In the genomic region with DNA sequence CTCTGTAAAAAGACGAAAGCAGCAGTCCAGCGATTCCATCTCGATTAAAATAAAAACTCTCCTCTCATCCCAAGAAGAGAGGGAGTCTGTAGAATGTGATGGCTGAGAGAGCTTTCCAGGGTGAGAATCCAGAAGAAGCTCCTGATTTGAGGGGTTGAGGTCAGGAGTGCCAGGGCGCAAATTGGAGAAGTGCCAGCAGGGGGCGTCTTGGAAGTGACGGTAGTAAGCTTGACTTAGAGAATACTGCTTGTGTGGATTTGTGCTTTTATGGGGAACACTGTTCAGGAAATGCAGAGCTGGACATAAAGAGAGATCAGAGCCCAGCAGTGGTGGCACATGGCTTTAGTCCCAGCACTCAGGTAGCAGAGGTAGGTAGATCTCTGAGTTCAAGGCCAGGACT, we compare ENCODE assay signal across 8 mouse cellular contexts. TPM values are rescaled to one million over a fixed set of nuclear protein-coding genes. Genes with fewer than 3 reads are reported as not detected.
DNase-seq lines count a peak whose midpoint lies in the region; ATAC-seq and TF ChIP-seq lines count a peak whose summit lies in the region.

No protein-coding gene starts in this region.

- no peak overlapping the region for H3K4me2 ChIP-seq in hindbrain, embryonic 13.5 days

- TF ChIP-seq POLR2A in lung, adult 2 months (IDR thresholded peaks at IDR 0.05; ENCODE audit: borderline replicate concordance, extremely low read depth, low read depth, low read length), result no peak

- 5% methylated on average over 6 of the region's 6 CpGs for WGBS in hindbrain, embryonic 10.5 days
- 6% methylated on average over 6 of the region's 6 CpGs for WGBS in hindbrain, embryonic 13.5 days
- 8% methylated on average over 6 of the region's 6 CpGs for WGBS in embryonic facial prominence, embryonic 10.5 days
- 10% methylated on average over 6 of the region's 6 CpGs for WGBS in lung, adult 2 months

- H3K9ac ChIP-seq in hindbrain, embryonic 13.5 days, result no peak overlapping the region

- no peaks in the 10 kb centered on the region for H3K27me3 ChIP-seq in hindbrain, embryonic 10.5 days (ENCODE audit: insufficient read depth, poor library complexity, severe bottlenecking)
- no peaks in the 10 kb centered on the region for H3K27me3 ChIP-seq in hindbrain, embryonic 13.5 days
- peaks cover 14% of the 10 kb centered on the region for H3K27me3 ChIP-seq in G1E (ENCODE audit: insufficient read depth, low read length)
- peaks cover 9% of the 10 kb centered on the region; the same call in 1 of the 2 replicates for H3K27me3 ChIP-seq in embryonic facial prominence, embryonic 10.5 days (replicated peaks; ENCODE audit: low read depth, poor library complexity, severe bottlenecking)

- H3K36me3 ChIP-seq in hindbrain, embryonic 10.5 days, result no peaks in the 10 kb centered on the region
- H3K36me3 ChIP-seq in hindbrain, embryonic 13.5 days, result no peaks in the 10 kb centered on the region
- H3K36me3 ChIP-seq in G1E (replicated peaks), result no peaks in the 10 kb centered on the region
- no peaks in the 10 kb centered on the region for H3K36me3 ChIP-seq in embryonic facial prominence, embryonic 10.5 days (replicated peaks)

- H3K4me1 ChIP-seq in hindbrain, embryonic 10.5 days (replicated peaks), result peaks cover 20% of the 10 kb centered on the region
- H3K4me1 ChIP-seq in hindbrain, embryonic 13.5 days (replicated peaks), result peaks cover 15% of the 10 kb centered on the region
- H3K4me1 ChIP-seq in G1E (ENCODE audit: insufficient read depth, low read depth, low read length), result no peaks in the 10 kb centered on the region
- H3K4me1 ChIP-seq in embryonic facial prominence, embryonic 10.5 days, result peaks cover 13% of the 10 kb centered on the region
- no peaks in the 10 kb centered on the region for H3K4me1 ChIP-seq in lung, adult 2 months (ENCODE audit: control insufficient read depth, insufficient read depth, low read length)

- 0 out of 2 replicates have a peak, but pooled peaks have one; percentile 28 for TF ChIP-seq CTCF in G1E (IDR thresholded peaks at IDR 0.05; ENCODE audit: low read depth, low read length)
- TF ChIP-seq CTCF in lung, adult 2 months (IDR thresholded peaks at IDR 0.05; ENCODE audit: insufficient read depth, low read length), result peak; percentile 54

- peak; percentile 79 for DNase-seq in hindbrain, embryonic 10.5 days (ENCODE audit: low spot score)
- DNase-seq in A20 (ENCODE audit: low read depth, low spot score), result peak; percentile 54
- no peak for DNase-seq in G1E (ENCODE audit: low spot score)
- peak; percentile 77 for DNase-seq in embryonic facial prominence, embryonic 10.5 days (ENCODE audit: low spot score)
- peak; percentile 49 for DNase-seq in lung, adult 2 months
- DNase-seq in testis, postnatal 10 days (ENCODE audit: low spot score), result peak; percentile 78
- no peak for DNase-seq in layer of hippocampus, adult 9-10 months (ENCODE audit: low spot score)

- H3K4me3 ChIP-seq in hindbrain, embryonic 10.5 days, result no peak overlapping the region
- no peak overlapping the region for H3K4me3 ChIP-seq in hindbrain, embryonic 13.5 days
- H3K4me3 ChIP-seq in G1E (ENCODE audit: low read depth, low read length), result no peak overlapping the region
- no peak overlapping the region for H3K4me3 ChIP-seq in embryonic facial prominence, embryonic 10.5 days
- H3K4me3 ChIP-seq in lung, adult 2 months (replicated peaks; ENCODE audit: extremely low read depth, low read depth, low read length), result no peak overlapping the region

- H3K9me3 ChIP-seq in hindbrain, embryonic 10.5 days, result no peaks in the 10 kb centered on the region
- H3K9me3 ChIP-seq in hindbrain, embryonic 13.5 days, result no peaks in the 10 kb centered on the region
- H3K9me3 ChIP-seq in G1E (replicated peaks), result no peaks in the 10 kb centered on the region
- no peaks in the 10 kb centered on the region for H3K9me3 ChIP-seq in embryonic facial prominence, embryonic 10.5 days

- ATAC-seq in hindbrain, embryonic 13.5 days (ENCODE audit: low FRiP score), result no peak
- ATAC-seq in G1E (ENCODE audit: extremely low read depth, insufficient number of reproducible peaks, low FRiP score, poor library complexity, severe bottlenecking), result no peak

- H3K27ac ChIP-seq in hindbrain, embryonic 10.5 days, result peak overlapping the region; percentile 50; the same call in 1 of the 2 replicates
- H3K27ac ChIP-seq in hindbrain, embryonic 13.5 days, result no peak overlapping the region
- no peak overlapping the region for H3K27ac ChIP-seq in embryonic facial prominence, embryonic 10.5 days (replicated peaks)

RNA-seq across cellular contexts. Expression of a gene that starts 28.1 kb away (rescaled TPM):
- polyA plus RNA-seq in hindbrain, embryonic 10.5 days (2016; fragmentation: Nextera tagmentation; extraction: Ambion mirVana), result 1.8 and 2.5 TPM in 2 replicates
- polyA plus RNA-seq in hindbrain, embryonic 13.5 days (2015; fragmentation: Nextera tagmentation; extraction: Ambion mirVana), result 1.1 and 1.7 TPM in 2 replicates
- total RNA-seq in G1E (2014; fragmentation: Nextera tagmentation) (not detected in 2 replicates), G1E (2017) (not detected in 2 replicates)
- not detected in 2 replicates for polyA plus RNA-seq in G1E (2012)
- 0.29 and 0.67 TPM in 2 replicates for polyA plus RNA-seq in embryonic facial prominence, embryonic 10.5 days (2016; fragmentation: Nextera tagmentation; extraction: Ambion mirVana)
- polyA plus RNA-seq in lung, adult 2 months (2012; rRNA removed), result 5.5 and 7.5 TPM in 2 replicates

RNA-seq across cellular contexts. Expression of a gene that starts 28.1 kb away (rescaled TPM):
- 0.12 TPM in 1 of 2 replicates, not detected in the other for polyA plus RNA-seq in hindbrain, embryonic 10.5 days (2016; fragmentation: Nextera tagmentation; extraction: Ambion mirVana)
- not detected in 2 replicates for polyA plus RNA-seq in hindbrain, embryonic 13.5 days (2015; fragmentation: Nextera tagmentation; extraction: Ambion mirVana)
- total RNA-seq in G1E (2014; fragmentation: Nextera tagmentation), result not detected in 2 replicates
- not detected in 2 replicates for total RNA-seq in G1E (2017)
- polyA plus RNA-seq in G1E (2012), result not detected in 2 replicates
- 0.08 and 0.16 TPM in 2 replicates for polyA plus RNA-seq in embryonic facial prominence, embryonic 10.5 days (2016; fragmentation: Nextera tagmentation; extraction: Ambion mirVana)
- 0.27 and 0.32 TPM in 2 replicates for polyA plus RNA-seq in lung, adult 2 months (2012; rRNA removed)

RNA-seq across cellular contexts. Expression of a gene that starts 29.9 kb away (rescaled TPM):
- 131 and 243 TPM in 2 replicates for polyA plus RNA-seq in hindbrain, embryonic 10.5 days (2016; fragmentation: Nextera tagmentation; extraction: Ambion mirVana)
- 170 and 181 TPM in 2 replicates for polyA plus RNA-seq in hindbrain, embryonic 13.5 days (2015; fragmentation: Nextera tagmentation; extraction: Ambion mirVana)
- not detected in 2 replicates for total RNA-seq in G1E (2014; fragmentation: Nextera tagmentation)
- total RNA-seq in G1E (2017), result not detected in 2 replicates
- not detected in 2 replicates for polyA plus RNA-seq in G1E (2012)
- polyA plus RNA-seq in embryonic facial prominence, embryonic 10.5 days (2016; fragmentation: Nextera tagmentation; extraction: Ambion mirVana), result 35.7 and 48.8 TPM in 2 replicates
- polyA plus RNA-seq in lung, adult 2 months (2012; rRNA removed), result 785 and 816 TPM in 2 replicates

RNA-seq across cellular contexts. Expression of a gene that starts 55.3 kb away (rescaled TPM):
- 23.3 and 29.2 TPM in 2 replicates for polyA plus RNA-seq in hindbrain, embryonic 10.5 days (2016; fragmentation: Nextera tagmentation; extraction: Ambion mirVana)
- polyA plus RNA-seq in hindbrain, embryonic 13.5 days (2015; fragmentation: Nextera tagmentation; extraction: Ambion mirVana), result 30.9 and 34.3 TPM in 2 replicates
- total RNA-seq in G1E (2014; fragmentation: Nextera tagmentation) (not detected in 2 replicates), G1E (2017) (0.16 and 0.29 TPM in 2 replicates)
- polyA plus RNA-seq in G1E (2012), result 0.02 and 0.03 TPM in 2 replicates
- 19.2 and 20.5 TPM in 2 replicates for polyA plus RNA-seq in embryonic facial prominence, embryonic 10.5 days (2016; fragmentation: Nextera tagmentation; extraction: Ambion mirVana)
- polyA plus RNA-seq in lung, adult 2 months (2012; rRNA removed), result 130 and 133 TPM in 2 replicates

Comparison
In these comparisons a context has a peak if more than half of its experiments do, and no peak if none do; other contexts are left out.
1. DNase-seq: peak in hindbrain, embryonic 10.5 days (single experiment), A20 (single experiment), embryonic facial prominence, embryonic 10.5 days (single experiment), lung, adult 2 months (single experiment) and testis, postnatal 10 days (single experiment); none in G1E (single experiment) and layer of hippocampus, adult 9-10 months (single experiment).
2. RNA of a gene that starts 29.9 kb away (polyA plus RNA-seq): 785 to 816 TPM in lung, adult 2 months, 131 to 243 TPM in hindbrain, embryonic 10.5 days, 170 to 181 TPM in hindbrain, embryonic 13.5 days and 35.7 to 48.8 TPM in embryonic facial prominence, embryonic 10.5 days; not detected in G1E; every median in the first group is over 10 times any median in the second.